Mouse (Mus musculus) heart, embryonic 10.5 days (tissue): ENCODE data around the gene Abcc9. TPM values are rescaled to one million over a fixed set of nuclear protein-coding genes. Genes with fewer than 3 reads are reported as not detected.
A peak's percentile ranks its signal among the peaks of the same experiment; 100 is the strongest.
"Not testable (repeated sequence)": the region's sequence is repeated elsewhere in the genome, so short reads cannot be mapped to it uniquely, and the experiment has no call there.

Experiments used
- DNase-seq: peaks from one replicate; pipeline ENCODE4 v3.0.0-alpha.2; 2017; ENCODE audit warnings: low spot score
- H3K27ac ChIP-seq: fragments of 300-500 bp; sonication (generic); 2 replicates; pipeline ENCODE4 v1.5.1; 2016; ENCODE audit warnings: mild to moderate bottlenecking
- H3K27me3 ChIP-seq: fragments of 300-500 bp; sonication (generic); 2 replicates; pipeline ENCODE4 v1.6.1; 2016; ENCODE audit warnings: mild to moderate bottlenecking; ENCODE audit not compliant: poor library complexity, insufficient read depth, severe bottlenecking
- H3K36me3 ChIP-seq: fragments of 300-500 bp; sonication (generic); 2 replicates; pipeline ENCODE4 v1.6.1; 2016; ENCODE audit warnings: mild to moderate bottlenecking, moderate library complexity
- H3K4me1 ChIP-seq: fragments of 300-500 bp; sonication (generic); 2 replicates; pipeline ENCODE4 v1.6.1; 2016; ENCODE audit warnings: mild to moderate bottlenecking
- H3K4me3 ChIP-seq: fragments of 300-500 bp; sonication (generic); 2 replicates; pipeline ENCODE4 v1.5.1; 2016; ENCODE audit warnings: mild to moderate bottlenecking, moderate library complexity
- H3K9me3 ChIP-seq: fragments of 300-500 bp; sonication (generic); 2 replicates; pipeline ENCODE4 v1.6.1; 2016; ENCODE audit warnings: mild to moderate bottlenecking, moderate library complexity
- WGBS: fragments of 180-500 bp; shearing (Covaris S2); methylation state at CpG from one replicate; pipeline ENCODE4 v1.1.7; 2016; 5-methylcytosine and 5-hydroxymethylcytosine counted together
- polyA plus RNA-seq: library from polyadenylated mRNA; unstranded; fragments of >200 nt; fragmentation: Nextera tagmentation; extraction: Ambion mirVana; gene quantifications from 2 replicates; pipeline ENCODE4 v1.2.1, GENCODE M21; 2016

Gene Abcc9
- polyA plus RNA-seq, 1 experiment from 2014 or later = 11.2 TPM

GRCm38 (mm10) chr6:142692085-142692484 is 10.0 kb downstream of the Abcc9 start:
- Histone ChIP-seq H3K4me1 (peaks cover 18% of the 10 kb centered on the region), H3K9me3 (no peaks in the 10 kb centered on the region), H3K27ac (0 out of 2 replicates have a peak overlapping the region, but pooled peaks have one; percentile 45), H3K4me3 (no peak overlapping the region), H3K27me3 (no peaks in the 10 kb centered on the region), H3K36me3 (peaks cover 32% of the 10 kb centered on the region)
- no peak for DNase-seq
- 74% methylated on average over 5 of the region's 5 CpGs for WGBS

GRCm38 (mm10) chr6:142689673-142690072 is 12.4 kb downstream of the Abcc9 start:
- peak; percentile 87 for DNase-seq
- H3K9me3 ChIP-seq = 0 out of 2 replicates have a peak, but pooled peaks cover under 1% of the 10 kb centered on the region
- H3K27ac ChIP-seq = peak overlapping the region; percentile 66; the same call in 1 of the 2 replicates
- H3K4me3 ChIP-seq = no peak overlapping the region
- no peaks in the 10 kb centered on the region for H3K27me3 ChIP-seq
- WGBS = 52% methylated on average over 11 of the region's 11 CpGs
- H3K36me3 ChIP-seq = peaks cover 43% of the 10 kb centered on the region
- peaks cover 18% of the 10 kb centered on the region for H3K4me1 ChIP-seq

GRCm38 (mm10) chr6:142682985-142683691 is 19.0 kb downstream of the Abcc9 start:
- H3K27me3 ChIP-seq = no peaks in the 10 kb centered on the region
- H3K4me3 ChIP-seq = no peak overlapping the region
- WGBS = 83% methylated on average over 7 of the region's 7 CpGs
- H3K9me3 ChIP-seq = peaks cover 5% of the 10 kb centered on the region; the same call in 1 of the 2 replicates
- H3K4me1 ChIP-seq = peaks cover 10% of the 10 kb centered on the region; the same call in 1 of the 2 replicates
- peaks cover 56% of the 10 kb centered on the region for H3K36me3 ChIP-seq
- no peak for DNase-seq
- H3K27ac ChIP-seq = no peak overlapping the region

GRCm38 (mm10) chr6:142670021-142670420 is 32.1 kb downstream of the Abcc9 start:
- peaks cover 53% of the 10 kb centered on the region for H3K36me3 ChIP-seq
- peaks cover 6% of the 10 kb centered on the region; the same call in 1 of the 2 replicates for H3K4me1 ChIP-seq
- H3K27ac ChIP-seq = no peak overlapping the region
- DNase-seq = no peak
- H3K4me3 ChIP-seq = no peak overlapping the region
- WGBS = 90% methylated on average over 2 of the region's 2 CpGs
- no peaks in the 10 kb centered on the region; the same call in 1 of the 2 replicates for H3K9me3 ChIP-seq
- H3K27me3 ChIP-seq = no peaks in the 10 kb centered on the region

GRCm38 (mm10) chr6:142669343-142669742 is 32.8 kb downstream of the Abcc9 start:
- 94% methylated on average over 6 of the region's 6 CpGs for WGBS
- Histone ChIP-seq H3K4me1 (peaks cover 6% of the 10 kb centered on the region; the same call in 1 of the 2 replicates), H3K36me3 (peaks cover 51% of the 10 kb centered on the region), H3K4me3 (no peak overlapping the region), H3K27ac (no peak overlapping the region), H3K9me3 (no peaks in the 10 kb centered on the region; the same call in 1 of the 2 replicates), H3K27me3 (no peaks in the 10 kb centered on the region)
- DNase-seq = no peak

GRCm38 (mm10) chr6:142668831-142669230 is 33.3 kb downstream of the Abcc9 start:
- Histone ChIP-seq H3K36me3 (peaks cover 46% of the 10 kb centered on the region), H3K27me3 (no peaks in the 10 kb centered on the region), H3K4me3 (no peak overlapping the region), H3K9me3 (no peaks in the 10 kb centered on the region; the same call in 1 of the 2 replicates), H3K4me1 (peaks cover 6% of the 10 kb centered on the region; the same call in 1 of the 2 replicates), H3K27ac (no peak overlapping the region)
- WGBS = 78% methylated on average over 6 of the region's 6 CpGs
- DNase-seq = no peak

- WGBS = 24% methylated on average over 1 of the region's 1 CpGs
- Histone ChIP-seq H3K36me3 (peaks cover 45% of the 10 kb centered on the region), H3K27ac (0 out of 2 replicates have a peak overlapping the region, but pooled peaks have one; percentile 63), H3K4me3 (no peak overlapping the region), H3K9me3 (no peaks in the 10 kb centered on the region; the same call in 1 of the 2 replicates), H3K4me1 (peaks cover 6% of the 10 kb centered on the region; the same call in 1 of the 2 replicates), H3K27me3 (no peaks in the 10 kb centered on the region)
- no peak for DNase-seq
Observed at GRCm38 (mm10) chr6:142668419-142668766, 33.7 kb downstream of the Abcc9 start.

GRCm38 (mm10) chr6:142667701-142668418 is 34.3 kb downstream of the Abcc9 start:
- no peaks in the 10 kb centered on the region for H3K9me3 ChIP-seq
- DNase-seq = no peak
- WGBS = 78% methylated on average over 7 of the region's 7 CpGs
- 0 out of 2 replicates have a peak overlapping the region, but pooled peaks have one; percentile 63 for H3K27ac ChIP-seq
- no peak overlapping the region for H3K4me3 ChIP-seq
- H3K4me1 ChIP-seq = peaks cover 6% of the 10 kb centered on the region; the same call in 1 of the 2 replicates
- H3K27me3 ChIP-seq = no peaks in the 10 kb centered on the region
- peaks cover 46% of the 10 kb centered on the region for H3K36me3 ChIP-seq

GRCm38 (mm10) chr6:142662056-142662455 is 40.1 kb downstream of the Abcc9 start:
- not testable (repeated sequence) for H3K9me3 ChIP-seq, H3K27ac ChIP-seq, H3K27me3 ChIP-seq, DNase-seq, H3K4me3 ChIP-seq, H3K4me1 ChIP-seq
- 92% methylated on average over 3 of the region's 3 CpGs for WGBS
- peaks cover 58% of the 10 kb centered on the region for H3K36me3 ChIP-seq

- H3K4me1 ChIP-seq = no peaks in the 10 kb centered on the region
- no peak for DNase-seq
- no peaks in the 10 kb centered on the region for H3K9me3 ChIP-seq
- H3K27me3 ChIP-seq = no peaks in the 10 kb centered on the region
- 60% methylated on average over 5 of the region's 5 CpGs for whole genome bisulfite sequencing
- H3K4me3 ChIP-seq = no peak overlapping the region
- H3K36me3 ChIP-seq = peaks cover 44% of the 10 kb centered on the region; the same call in 1 of the 2 replicates
- H3K27ac ChIP-seq = no peak overlapping the region
Observed at GRCm38 (mm10) chr6:142659038-142659437, 43.1 kb downstream of the Abcc9 start.

GRCm38 (mm10) chr6:142654561-142654960 is 47.6 kb downstream of the Abcc9 start:
- no peak for DNase-seq
- no peak overlapping the region for H3K27ac ChIP-seq
- H3K27me3 ChIP-seq = no peaks in the 10 kb centered on the region
- WGBS = 53% methylated on average over 5 of the region's 5 CpGs
- H3K4me3 ChIP-seq = no peak overlapping the region
- no peaks in the 10 kb centered on the region for H3K9me3 ChIP-seq
- peaks cover 32% of the 10 kb centered on the region; the same call in 1 of the 2 replicates for H3K36me3 ChIP-seq
- H3K4me1 ChIP-seq = no peaks in the 10 kb centered on the region

GRCm38 (mm10) chr6:142652175-142652574 is 49.9 kb downstream of the Abcc9 start:
- 87% methylated on average over 1 of the region's 1 CpGs for WGBS
- Histone ChIP-seq H3K27me3 (no peaks in the 10 kb centered on the region), H3K4me3 (no peak overlapping the region), H3K27ac (no peak overlapping the region), H3K9me3 (no peaks in the 10 kb centered on the region), H3K36me3 (peaks cover 26% of the 10 kb centered on the region; the same call in 1 of the 2 replicates), H3K4me1 (no peaks in the 10 kb centered on the region)
- no peak for DNase-seq

- Histone ChIP-seq H3K9me3 (no peaks in the 10 kb centered on the region), H3K4me3 (no peak overlapping the region), H3K4me1 (no peaks in the 10 kb centered on the region), H3K27ac (no peak overlapping the region), H3K27me3 (no peaks in the 10 kb centered on the region), H3K36me3 (peaks cover 21% of the 10 kb centered on the region; the same call in 1 of the 2 replicates)
- 66% methylated on average over 3 of the region's 3 CpGs for WGBS
- no peak for DNase-seq
Observed at GRCm38 (mm10) chr6:142649331-142649730, 52.8 kb downstream of the Abcc9 start.
